Mouse (Mus musculus) kidney, postnatal 36 days (tissue): ENCODE data around the gene Klhl25.
A peak's percentile ranks its signal among the peaks of the same experiment; 100 is the strongest.
"Not testable (repeated sequence)": the region's sequence is repeated elsewhere in the genome, so short reads cannot be mapped to it uniquely, and the experiment has no call there.

ENCODE experiments used
- DNase-seq, 2 experiments: peaks; one replicate each; pipeline ENCODE4 v3.0.0; 2021 to 2022; ENCODE audit warnings: mixed read lengths in 2 of 2

The Klhl25 gene

DNA sequence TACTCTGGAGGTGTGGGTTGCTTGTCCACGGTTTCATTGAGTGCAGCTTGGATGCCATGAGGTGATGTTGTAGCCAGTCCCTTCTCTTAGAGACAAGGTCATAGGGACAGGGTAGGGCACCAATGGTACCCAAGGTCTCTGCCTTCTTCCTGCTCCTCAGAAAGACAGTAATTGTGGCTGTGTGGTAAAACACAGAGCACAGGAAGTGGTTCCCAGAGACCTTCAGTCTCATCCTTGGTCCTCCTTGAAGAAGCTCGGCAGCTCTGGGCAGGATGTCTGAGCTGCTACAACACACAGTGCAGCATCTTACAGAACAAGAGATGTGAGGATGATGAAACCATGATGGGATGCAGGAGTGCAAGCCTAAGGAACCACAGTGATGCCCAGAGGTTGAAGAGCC is 31.3 kb downstream of the Klhl25 start:
- DNase-seq: not testable (repeated sequence)

DNA sequence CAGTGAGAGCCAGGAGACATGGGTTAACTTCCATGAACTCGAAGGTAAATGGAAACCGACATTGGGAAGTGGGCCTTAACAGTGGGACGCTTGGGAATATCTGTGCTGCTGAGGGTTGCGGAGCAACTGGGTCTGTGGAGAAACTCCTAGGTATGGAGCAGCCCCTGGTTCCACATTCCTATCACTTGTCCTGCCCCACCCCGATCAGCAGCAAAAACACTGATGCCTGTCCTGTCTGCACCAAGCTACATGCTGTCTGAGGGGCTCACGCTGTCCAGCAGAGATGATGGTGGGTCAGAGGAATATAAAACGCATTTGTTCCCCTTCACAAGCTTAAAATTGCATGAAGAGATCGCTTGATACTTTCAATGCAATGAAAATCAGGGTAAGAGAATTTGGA is 32.1 kb downstream of the Klhl25 start:
- no peak for DNase-seq

DNA sequence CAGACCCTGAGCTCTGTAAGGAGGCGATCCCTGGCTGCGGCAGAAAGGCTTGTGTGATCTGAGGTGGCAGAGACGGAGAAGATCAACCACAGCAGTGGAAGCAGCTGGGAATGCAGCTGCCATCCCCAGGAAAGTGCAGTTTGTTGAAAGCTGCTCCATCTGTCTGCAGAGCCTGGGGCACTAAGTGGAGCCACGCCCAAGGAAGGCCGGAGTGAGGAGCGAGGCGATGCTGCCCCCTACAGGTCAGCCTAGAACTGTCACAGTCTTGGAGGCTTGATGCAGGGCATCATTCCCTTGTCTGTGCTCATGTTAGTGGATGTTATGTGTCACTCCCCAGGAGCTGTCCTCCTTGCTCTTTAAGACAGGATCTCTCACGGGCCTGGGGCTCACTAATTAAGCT is 32.5 kb downstream of the Klhl25 start:
- DNase-seq: peak; percentile 59 to 88

DNA sequence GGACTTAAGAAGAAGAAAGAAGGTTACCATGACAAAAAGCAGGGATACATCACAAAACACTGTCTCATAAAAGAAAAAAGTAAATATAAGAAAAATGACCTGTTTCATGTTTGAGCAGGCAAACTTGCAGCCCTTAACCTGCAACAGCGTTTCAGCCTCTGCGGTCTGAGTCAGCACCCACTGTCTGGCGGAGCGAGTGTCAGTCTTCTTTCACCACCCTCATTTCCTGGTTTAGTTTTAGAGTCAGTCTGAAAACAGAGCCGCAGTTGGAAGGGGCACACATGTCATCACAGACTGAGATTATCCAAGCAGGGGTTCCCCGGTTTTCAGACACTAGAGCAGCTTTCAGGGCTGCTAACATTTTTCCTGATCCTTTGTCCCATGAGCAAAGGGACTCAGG is 33.3 kb downstream of the Klhl25 start:
- DNase-seq: no peak

DNA sequence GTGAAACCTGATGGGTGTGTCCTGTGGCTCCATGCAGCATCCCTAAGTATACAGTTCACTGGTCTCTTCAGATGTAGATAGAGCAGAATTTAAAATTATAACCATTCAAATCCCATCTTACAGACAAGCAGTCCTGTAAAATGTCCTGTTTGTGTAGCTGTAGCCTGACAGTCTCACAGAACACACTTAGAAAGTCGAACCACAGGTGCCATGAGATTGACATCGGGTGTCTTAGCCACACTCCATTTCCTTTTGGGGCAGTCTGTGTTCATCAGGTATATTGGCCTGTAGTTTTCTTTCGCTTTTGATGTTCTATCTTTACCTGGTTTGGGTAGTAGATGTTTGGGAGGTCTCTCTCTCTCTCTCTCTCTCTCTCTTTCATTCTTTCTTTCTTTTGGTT is 33.7 kb downstream of the Klhl25 start:
- no peak for DNase-seq

DNA sequence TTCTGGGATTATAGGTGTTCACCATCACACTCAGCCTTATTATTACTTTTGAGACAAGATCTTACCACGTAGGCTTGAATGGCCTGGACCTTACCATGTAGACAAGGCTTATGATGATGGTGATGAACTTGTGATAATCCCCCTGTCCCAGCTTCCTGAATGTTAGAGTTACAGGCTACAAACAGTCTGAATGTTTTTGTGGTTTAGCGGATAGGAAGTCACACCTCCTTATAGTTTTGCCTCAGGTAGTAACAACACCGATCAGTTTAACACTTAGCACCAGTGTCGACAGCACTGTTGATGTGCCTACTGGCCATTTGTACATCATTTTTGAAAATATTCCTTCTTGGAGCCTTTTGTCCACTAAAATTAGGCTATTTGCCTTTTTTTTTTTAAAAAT is 43.4 kb downstream of the Klhl25 start:
- no peak for DNase-seq

DNA sequence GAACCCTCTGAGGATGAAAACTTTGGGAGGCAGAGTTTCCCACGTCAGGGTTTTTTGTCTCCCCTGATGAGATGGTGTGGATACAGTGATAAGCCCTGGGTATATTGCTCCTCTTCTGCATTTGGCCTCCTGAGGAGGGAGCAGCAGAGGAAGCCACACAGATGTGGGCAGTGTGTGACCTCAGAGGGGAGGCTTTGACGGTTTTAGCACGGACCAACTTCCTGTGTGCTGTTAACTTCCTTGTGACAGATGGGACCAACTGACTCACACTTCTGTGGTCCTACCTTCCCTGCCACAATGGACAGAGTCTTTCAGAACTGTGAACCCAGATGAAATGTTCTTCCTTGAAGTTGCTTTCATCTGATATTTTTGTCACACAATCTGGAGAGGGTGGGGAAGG is 44.6 kb downstream of the Klhl25 start:
- no peak for DNase-seq

DNA sequence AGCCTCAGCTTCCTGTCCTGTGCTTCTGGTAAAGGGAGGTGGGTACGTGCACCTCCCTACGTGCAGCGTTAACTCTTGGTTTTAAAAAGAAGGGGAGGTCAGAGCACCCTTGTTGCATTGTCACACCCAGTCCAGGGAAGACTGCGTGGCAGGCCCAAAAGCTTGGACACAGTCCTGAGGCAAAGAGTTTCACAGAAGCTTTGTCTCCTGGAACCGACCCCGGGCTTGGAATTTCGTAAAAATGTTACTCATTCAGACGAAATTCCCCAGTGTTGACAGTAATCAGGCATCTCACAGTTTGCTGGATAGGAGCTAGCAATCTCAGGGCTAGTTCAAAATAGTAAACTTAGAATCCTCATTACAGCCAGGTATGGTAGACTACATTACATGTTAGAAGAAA is 45.6 kb downstream of the Klhl25 start:
- no peak for DNase-seq

DNA sequence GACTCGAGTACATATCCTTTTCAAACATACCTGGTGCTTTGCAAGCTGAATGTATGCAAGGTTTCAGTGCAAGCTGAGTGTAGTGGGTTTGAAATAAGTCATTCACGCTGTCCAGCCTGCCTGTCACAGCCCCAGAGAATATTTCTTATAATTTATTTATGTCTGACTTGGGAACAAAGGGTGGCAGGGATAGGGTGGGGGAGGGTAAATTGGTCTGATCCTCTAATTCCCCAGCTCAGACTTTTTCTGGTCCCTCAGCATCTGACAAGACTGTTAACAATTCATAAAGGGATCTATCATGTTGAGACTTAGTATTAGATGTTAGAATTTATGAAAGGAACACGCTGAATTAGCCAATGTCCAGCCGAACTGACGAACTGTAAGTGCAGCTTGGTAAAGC is 48.9 kb downstream of the Klhl25 start:
- no peak for DNase-seq

DNA sequence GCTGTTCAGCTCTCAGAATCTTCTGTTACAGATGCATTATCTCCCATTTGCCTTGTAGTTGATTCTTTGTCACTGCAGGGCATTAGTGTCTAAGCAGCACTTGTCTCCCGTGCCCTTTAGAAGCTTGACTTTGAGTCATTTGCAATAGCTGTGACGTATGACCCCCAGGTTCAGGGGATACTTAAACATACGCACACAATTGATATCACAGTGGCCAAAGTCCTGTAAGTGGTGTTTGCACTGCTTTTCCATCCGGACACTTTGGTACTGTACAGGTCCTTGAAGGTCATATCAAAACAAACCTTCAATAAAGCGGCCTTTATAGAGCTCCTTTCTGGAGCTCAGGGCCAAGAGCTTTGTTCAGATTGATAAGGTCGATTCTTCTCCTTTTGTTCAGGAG is 51.0 kb downstream of the Klhl25 start:
- no peak for DNase-seq

DNA sequence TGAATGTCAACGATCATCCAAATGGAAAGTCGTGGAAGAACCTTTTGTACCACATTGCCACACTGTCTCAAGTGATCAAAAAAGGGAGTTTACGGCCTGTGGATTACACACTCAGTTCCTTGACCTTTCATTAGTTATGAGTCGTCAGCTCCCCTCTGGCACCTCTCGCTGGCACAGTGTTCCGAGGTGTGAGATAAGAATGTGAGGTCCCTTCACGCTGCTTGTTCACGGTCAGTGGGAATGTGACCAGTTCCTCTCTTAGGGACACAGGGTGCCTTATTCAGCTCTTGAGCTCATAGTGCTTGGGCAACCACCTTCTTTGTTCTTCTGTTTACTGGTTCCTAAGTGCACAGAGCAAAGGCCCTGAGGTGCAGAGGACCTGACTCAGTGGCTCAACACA is 51.4 kb downstream of the Klhl25 start:
- no peak for DNase-seq

DNA sequence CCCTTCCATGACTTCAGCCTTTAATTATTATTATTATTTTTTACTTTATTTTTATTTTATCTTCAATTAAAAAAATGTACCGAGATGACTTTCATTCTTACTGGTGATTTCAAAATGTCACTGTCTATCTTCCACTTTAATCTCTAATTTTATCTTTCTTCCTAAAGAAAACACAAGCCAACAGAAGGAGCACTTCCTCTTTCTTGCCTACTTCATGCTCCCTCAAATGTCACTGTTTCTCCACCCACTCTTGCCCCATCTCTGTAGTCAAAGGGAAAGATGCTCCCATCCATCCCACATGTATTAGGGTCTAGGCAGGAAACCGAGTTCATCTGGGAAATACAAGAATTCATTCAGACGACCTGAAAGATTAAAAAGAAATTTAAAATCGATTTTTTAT is 51.8 kb downstream of the Klhl25 start:
- DNase-seq: no peak

DNA sequence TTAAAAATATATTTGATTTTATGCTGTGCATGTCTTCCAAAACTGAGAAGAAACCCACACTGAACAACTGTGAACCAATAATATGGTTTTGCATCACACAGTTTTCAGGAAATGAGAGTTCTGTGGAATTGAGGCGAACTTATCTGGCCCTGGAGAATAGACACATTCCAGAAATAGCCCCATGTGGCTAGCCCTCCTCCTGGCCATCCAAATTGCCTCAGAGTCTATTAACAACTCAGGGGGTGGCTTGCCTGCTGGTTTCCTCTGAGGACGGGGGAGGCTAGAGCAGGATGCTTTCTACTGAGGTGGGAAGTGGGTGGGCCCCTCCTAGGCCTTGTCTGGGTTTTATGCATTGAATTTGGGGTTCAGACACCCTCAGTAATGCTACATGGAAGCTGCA is 57.0 kb downstream of the Klhl25 start:
- no peak for DNase-seq

DNA sequence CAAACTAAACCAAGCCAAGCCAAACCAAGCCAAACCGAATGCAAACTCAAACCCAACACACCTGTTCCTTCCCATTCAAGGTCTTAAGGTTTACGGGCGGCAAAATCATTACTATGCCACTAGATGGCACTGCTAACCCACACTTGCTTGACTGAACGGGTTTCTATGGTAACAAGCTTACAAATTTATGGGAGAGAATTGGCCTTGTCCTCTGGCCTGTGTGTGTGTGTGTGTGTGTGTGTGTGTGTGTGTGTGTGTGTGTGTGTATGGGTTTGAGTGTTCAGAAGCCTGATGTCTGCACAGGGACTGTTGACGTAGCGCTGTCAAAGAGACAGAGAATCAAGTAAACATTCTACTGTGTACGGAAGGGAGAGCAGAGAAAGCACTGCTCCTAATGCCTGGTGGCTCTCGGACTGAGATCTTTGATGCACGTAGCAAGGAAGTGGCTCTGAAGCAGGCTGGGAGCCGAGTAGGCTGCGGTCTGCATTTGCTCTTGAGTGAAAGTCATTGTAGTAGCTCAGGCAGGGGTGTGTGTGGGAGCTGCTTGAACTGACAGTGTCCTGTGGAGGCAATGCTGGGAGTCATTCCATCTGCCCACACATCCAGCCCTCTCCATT is 62.0 kb downstream of the Klhl25 start:
- DNase-seq: peak; percentile 56 to 58

DNA sequence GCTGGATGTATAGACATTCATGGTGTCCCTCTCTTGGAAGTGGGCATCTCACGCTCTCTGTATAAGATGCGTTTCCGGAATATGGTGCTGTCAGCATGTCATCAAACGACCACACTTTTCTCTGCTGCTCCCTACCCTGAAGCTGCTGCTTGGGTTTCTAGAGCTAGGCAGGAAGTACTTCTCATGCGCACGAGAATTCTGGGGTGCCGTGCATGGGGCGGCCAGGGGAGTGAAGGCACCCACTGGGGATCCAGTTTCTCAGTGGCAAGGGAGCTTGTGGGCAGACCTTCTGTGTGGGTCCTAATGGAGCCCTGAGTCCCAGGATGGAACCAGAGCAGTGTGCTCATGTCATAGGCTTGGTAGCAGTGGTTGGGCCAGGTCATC is 62.5 kb downstream of the Klhl25 start:
- DNase-seq: no peak

DNA sequence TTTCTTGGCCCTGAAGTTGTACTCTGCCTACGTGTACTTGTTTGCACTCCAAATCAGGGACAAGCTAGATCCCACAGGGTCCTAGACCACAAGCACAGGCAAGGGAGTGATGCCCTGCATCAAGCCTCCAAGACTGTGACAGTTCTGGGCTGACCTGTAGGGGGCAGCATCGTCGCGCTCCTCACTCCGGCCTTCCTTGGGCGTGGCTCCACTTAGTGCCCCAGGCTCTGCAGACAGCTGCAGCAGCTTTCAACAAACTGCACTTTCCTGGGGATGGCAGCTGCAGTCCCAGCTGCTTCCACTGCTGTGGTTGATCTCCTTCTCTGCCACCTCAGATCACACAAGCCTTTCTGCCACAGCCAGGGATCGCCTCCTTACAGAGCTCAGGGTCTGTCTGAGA is 65.8 kb downstream of the Klhl25 start:
- peak; percentile 47 to 84 for DNase-seq

DNA sequence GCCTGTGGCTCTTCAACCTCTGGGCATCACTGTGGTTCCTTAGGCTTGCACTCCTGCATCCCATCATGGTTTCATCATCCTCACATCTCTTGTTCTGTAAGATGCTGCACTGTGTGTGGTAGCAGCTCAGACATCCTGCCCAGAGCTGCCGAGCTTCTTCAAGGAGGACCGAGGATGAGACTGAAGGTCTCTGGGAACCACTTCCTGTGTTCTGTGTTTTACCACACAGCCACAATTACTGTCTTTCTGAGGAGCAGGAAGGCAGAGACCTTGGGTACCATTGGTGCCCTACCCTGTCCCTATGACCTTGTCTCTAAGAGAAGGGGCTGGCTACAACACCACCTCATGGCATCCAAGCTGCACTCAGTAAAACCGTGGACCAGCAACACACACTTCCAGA is 67.4 kb downstream of the Klhl25 start:
- not testable (repeated sequence) for DNase-seq

DNA sequence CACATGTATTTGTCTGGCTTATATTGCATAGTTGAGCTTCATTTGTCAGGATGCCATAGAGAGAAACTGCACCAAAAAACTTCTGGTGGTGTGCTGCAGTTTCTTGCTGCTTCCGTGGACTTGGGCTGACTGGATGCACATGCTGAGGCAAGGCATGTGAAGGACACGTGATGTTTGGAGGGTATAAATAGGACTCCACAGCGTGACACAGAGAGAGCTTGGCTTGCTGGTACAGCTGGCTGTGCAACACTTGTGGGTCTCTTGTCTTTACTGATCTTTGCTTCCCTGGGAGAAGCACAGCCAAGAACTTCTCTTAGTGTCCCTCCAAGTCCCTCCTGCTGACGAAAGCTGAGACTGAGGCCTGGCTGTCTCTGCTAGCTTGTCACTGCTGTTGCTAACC is 69.6 kb downstream of the Klhl25 start:
- no peak for DNase-seq

DNA sequence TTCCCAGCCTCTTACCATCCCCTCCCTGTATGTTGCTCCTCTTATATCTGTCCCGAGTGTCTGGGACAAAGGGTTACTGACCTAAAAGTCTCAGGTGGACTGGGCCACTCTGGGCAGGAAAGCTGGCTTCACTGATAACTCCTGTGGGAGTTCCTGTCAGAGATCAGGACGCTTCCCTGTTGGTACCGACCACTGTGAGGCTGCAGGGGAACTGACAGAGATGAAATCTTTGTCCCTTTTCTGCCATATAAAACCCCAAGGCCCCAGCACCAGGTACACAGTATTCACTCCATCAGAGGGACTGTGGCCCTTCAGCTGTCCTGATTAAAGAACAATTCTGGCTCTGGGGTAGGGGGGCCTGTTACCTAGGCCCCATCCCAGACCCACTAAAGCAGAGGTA is 71.6 kb downstream of the Klhl25 start:
- DNase-seq: not testable (repeated sequence)
